ENCODE assay signal across 7 mouse cellular contexts in the genomic region with DNA sequence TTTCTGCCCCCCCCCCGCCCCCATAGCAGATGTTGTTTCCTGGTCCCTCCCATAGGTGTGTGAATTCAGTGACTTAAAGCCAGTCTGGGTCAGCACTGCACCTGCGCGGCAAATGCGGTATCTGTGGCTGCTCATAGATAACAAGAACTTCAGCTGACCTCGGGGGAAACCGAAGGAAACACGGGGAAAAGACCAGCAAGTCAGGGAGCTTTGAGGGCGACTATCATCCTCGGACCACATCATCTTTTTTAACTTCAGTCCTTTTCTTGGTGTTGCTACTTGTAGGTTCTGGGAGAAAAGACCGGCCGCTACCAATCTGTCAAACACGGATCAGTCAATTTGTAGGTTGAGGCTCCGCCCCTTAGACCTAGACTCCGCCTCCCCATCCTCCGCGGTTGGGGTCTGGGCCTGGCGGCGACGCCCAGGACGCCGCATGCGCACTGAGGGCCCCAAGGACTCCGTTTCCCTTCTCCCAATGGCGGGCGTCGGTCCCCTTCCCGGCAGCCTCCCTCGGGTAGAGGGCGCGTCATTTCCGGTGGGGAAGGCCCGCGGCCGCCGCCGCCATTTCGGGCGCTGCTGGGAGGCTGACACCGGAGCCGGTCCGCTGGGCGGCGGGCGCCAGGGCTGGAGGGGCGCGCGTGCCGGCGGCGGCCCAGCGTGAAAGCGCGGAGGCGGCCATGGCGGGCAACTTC. TPM values are rescaled to one million over a fixed set of nuclear protein-coding genes. Genes with fewer than 3 reads are reported as not detected.
DNase-seq lines count a peak whose midpoint lies in the region; ATAC-seq and TF ChIP-seq lines count a peak whose summit lies in the region.

Crk (plus strand) TSS at position 513 of the 692 bp plus-strand sequence.

- peaks cover 4% of the 10 kb centered on the region for H3K4me1 ChIP-seq in intestine, postnatal 0 days (replicated peaks; ENCODE audit: control insufficient read depth, insufficient read depth, low read length)
- H3K4me1 ChIP-seq in midbrain, embryonic 12.5 days: peaks cover 16% of the 10 kb centered on the region
- peaks cover 3% of the 10 kb centered on the region; the same call in 1 of the 2 replicates for H3K4me1 ChIP-seq in small intestine, adult 2 months (ENCODE audit: control insufficient read depth, insufficient read depth, insufficient read length, low read length)

- no peaks in the 10 kb centered on the region for H3K9me3 ChIP-seq in intestine, postnatal 0 days (ENCODE audit: control insufficient read depth)
- no peaks in the 10 kb centered on the region for H3K9me3 ChIP-seq in midbrain, embryonic 12.5 days

- TF ChIP-seq POLR2A in small intestine, adult 2 months (IDR thresholded peaks at IDR 0.05; ENCODE audit: low read depth, low read length): peak; percentile 76

- peaks cover 9% of the 10 kb centered on the region for H3K36me3 ChIP-seq in intestine, postnatal 0 days (ENCODE audit: control insufficient read depth, insufficient read depth)
- peaks cover 13% of the 10 kb centered on the region for H3K36me3 ChIP-seq in midbrain, embryonic 12.5 days
- H3K36me3 ChIP-seq in small intestine, adult 2 months (ENCODE audit: control insufficient read depth, insufficient read depth, low read length): peaks cover 8% of the 10 kb centered on the region; the same call in 1 of the 2 replicates

- peak within 1 kb of the TSS; percentile 96 for H3K27ac ChIP-seq in intestine, postnatal 0 days (ENCODE audit: low read depth, low read length)
- H3K27ac ChIP-seq in midbrain, embryonic 12.5 days (replicated peaks): peak within 1 kb of the TSS; percentile 89
- H3K27ac ChIP-seq in small intestine, adult 2 months (ENCODE audit: insufficient read depth, low read depth, low read length): peak within 1 kb of the TSS; percentile 90

- peak within 1 kb of the TSS; percentile 75 for H3K4me2 ChIP-seq in intestine, postnatal 0 days (replicated peaks; ENCODE audit: low read depth)
- peak within 1 kb of the TSS; percentile 89 for H3K4me2 ChIP-seq in midbrain, embryonic 12.5 days (replicated peaks)

- no peaks in the 10 kb centered on the region for H3K27me3 ChIP-seq in intestine, postnatal 0 days (replicated peaks; ENCODE audit: control insufficient read depth, insufficient read depth, low read length)
- H3K27me3 ChIP-seq in midbrain, embryonic 12.5 days: no peaks in the 10 kb centered on the region; the same call in 1 of the 2 replicates
- no peaks in the 10 kb centered on the region for H3K27me3 ChIP-seq in small intestine, adult 2 months (ENCODE audit: control insufficient read depth, insufficient read depth, low read length)

- ATAC-seq in intestine, postnatal 0 days: peak; percentile 95
- peak; percentile 96 for ATAC-seq in midbrain, embryonic 12.5 days (ENCODE audit: low FRiP score, low read depth)

- H3K9ac ChIP-seq in intestine, postnatal 0 days (ENCODE audit: low read depth, low read length): peak within 1 kb of the TSS; percentile 98
- H3K9ac ChIP-seq in midbrain, embryonic 12.5 days (replicated peaks): peak within 1 kb of the TSS; percentile 94

- peak; percentile 98 for DNase-seq in adrenal gland, adult 8-10 months
- DNase-seq in embryo, embryonic 9.5 days (ENCODE audit: extremely low spot score): peak; percentile 97
- peak; percentile 56 for DNase-seq in gonadal fat pad, adult 2 months (ENCODE audit: low read depth)
- DNase-seq in left cerebral cortex, postnatal 4 days: peak; percentile 99

- TF ChIP-seq CTCF in intestine, postnatal 0 days (IDR thresholded peaks at IDR 0.05; ENCODE audit: low read depth): no peak
- TF ChIP-seq CTCF in small intestine, adult 2 months (IDR thresholded peaks at IDR 0.05; ENCODE audit: extremely low read depth, insufficient read length, insufficient replicate concordance, low read depth, low read length): peak; percentile 13; the same call in 1 of the 2 replicates

- intact Hi-C loops in left cerebral cortex, postnatal 4 days (cut with DNase I): no loop called here

- H3K4me3 ChIP-seq in intestine, postnatal 0 days (ENCODE audit: low read depth, low read length): peak within 1 kb of the TSS; percentile 98
- H3K4me3 ChIP-seq in midbrain, embryonic 12.5 days: peak within 1 kb of the TSS; percentile 99
- H3K4me3 ChIP-seq in small intestine, adult 2 months (ENCODE audit: low read depth, low read length): peak within 1 kb of the TSS; percentile 95

- under 1% methylated on average over 55 of the region's 55 CpGs for WGBS in intestine, postnatal 0 days
- under 1% methylated on average over 54 of the region's 55 CpGs for WGBS in midbrain, embryonic 12.5 days
- under 1% methylated on average over 51 of the region's 55 CpGs for WGBS in small intestine, adult 2 months

RNA-seq across cellular contexts. Expression of gene Crk, which starts in this region (rescaled TPM):
- total RNA-seq in adrenal gland, adult 8-10 months (2022): 100 to 1,000 TPM; 115 to 125 (median 117) TPM
- polyA plus RNA-seq in gonadal fat pad, adult 2 months (2012; rRNA removed): 43.0 and 44.3 TPM in 2 replicates
- polyA plus RNA-seq in intestine, postnatal 0 days (2015; fragmentation: Nextera tagmentation; extraction: Ambion mirVana): 64.8 and 64.9 TPM in 2 replicates
- 100 to 1,000 TPM; 118 to 119 TPM for total RNA-seq in left cerebral cortex, postnatal 4 days (2021)
- polyA plus RNA-seq in midbrain, embryonic 12.5 days (2016; fragmentation: Nextera tagmentation; extraction: Ambion mirVana): 140 and 142 TPM in 2 replicates
- 71.4 and 111 TPM in 2 replicates for polyA plus RNA-seq in small intestine, adult 2 months (2012; rRNA removed)

Comparison
In these comparisons a context has a peak if more than half of its experiments do, and no peak if none do; other contexts are left out.
1. Peak in every context shown above with its lines: DNase-seq, ATAC-seq, H3K4me3 ChIP-seq and H3K27ac ChIP-seq.